Mouse (Mus musculus): ENCODE results near the gene Zfp771. TPM values are rescaled to one million over a fixed set of nuclear protein-coding genes. Genes with fewer than 3 reads are reported as not detected.

Gene Zfp771
- polyA plus RNA-seq, 1 experiment from 2014 or later, result 53.2 TPM

Other genes starting within 250 kb of the Zfp771 start
- 3.0 and 4.2 TPM in 2 replicates for gene Mvp, start 229.7 kb upstream of the Zfp771 start, polyA plus RNA-seq (2014; fragmentation: Nextera tagmentation; extraction: Ambion mirVana)
- 1.1 TPM in 1 of 2 replicates, not detected in the other for gene Pagr1b, start 227.8 kb upstream of the Zfp771 start, polyA plus RNA-seq (2014; fragmentation: Nextera tagmentation; extraction: Ambion mirVana)
- gene Pagr1a, start 226.9 kb upstream of the Zfp771 start, polyA plus RNA-seq (2014; fragmentation: Nextera tagmentation; extraction: Ambion mirVana), result 99.6 and 105 TPM in 2 replicates
- gene Gm42742, start 223.2 kb upstream of the Zfp771 start, polyA plus RNA-seq (2014; fragmentation: Nextera tagmentation; extraction: Ambion mirVana), result 14.3 and 19.4 TPM in 2 replicates
- 6.2 and 6.9 TPM in 2 replicates for gene Prrt2, start 223.1 kb upstream of the Zfp771 start, polyA plus RNA-seq (2014; fragmentation: Nextera tagmentation; extraction: Ambion mirVana)
- gene Maz, start 217.2 kb upstream of the Zfp771 start, polyA plus RNA-seq (2014; fragmentation: Nextera tagmentation; extraction: Ambion mirVana), result 90.8 and 94.5 TPM in 2 replicates
- 156 and 168 TPM in 2 replicates for gene Kif22, start 201.8 kb upstream of the Zfp771 start, polyA plus RNA-seq (2014; fragmentation: Nextera tagmentation; extraction: Ambion mirVana)
- gene Zg16, start 156.9 kb upstream of the Zfp771 start, polyA plus RNA-seq (2014; fragmentation: Nextera tagmentation; extraction: Ambion mirVana), result not detected in 2 replicates
- gene AI467606, start 152.9 kb upstream of the Zfp771 start, polyA plus RNA-seq (2014; fragmentation: Nextera tagmentation; extraction: Ambion mirVana), result 1.0 and 1.1 TPM in 2 replicates
- 1.8 and 2.0 TPM in 2 replicates for gene Qprt, start 122.0 kb upstream of the Zfp771 start, polyA plus RNA-seq (2014; fragmentation: Nextera tagmentation; extraction: Ambion mirVana)
- gene Spn, start 106.5 kb upstream of the Zfp771 start, polyA plus RNA-seq (2014; fragmentation: Nextera tagmentation; extraction: Ambion mirVana), result 0.27 TPM in 1 of 2 replicates, not detected in the other
- 91.6 and 92.0 TPM in 2 replicates for gene Cd2bp2, start 48.2 kb upstream of the Zfp771 start, polyA plus RNA-seq (2014; fragmentation: Nextera tagmentation; extraction: Ambion mirVana)
- 23.9 and 28.8 TPM in 2 replicates for gene Tbc1d10b, start 35.8 kb upstream of the Zfp771 start, polyA plus RNA-seq (2014; fragmentation: Nextera tagmentation; extraction: Ambion mirVana)
- gene Mylpf, start 35.4 kb upstream of the Zfp771 start, polyA plus RNA-seq (2014; fragmentation: Nextera tagmentation; extraction: Ambion mirVana), result 87.1 and 113 TPM in 2 replicates
- 28.7 and 31.4 TPM in 2 replicates for gene Zfp553, start 11.2 kb upstream of the Zfp771 start, polyA plus RNA-seq (2014; fragmentation: Nextera tagmentation; extraction: Ambion mirVana)
- 19.6 and 22.0 TPM in 2 replicates for gene Sept1, start 11.1 kb upstream of the Zfp771 start, polyA plus RNA-seq (2014; fragmentation: Nextera tagmentation; extraction: Ambion mirVana)
- gene Dctpp1, start 16.4 kb downstream of the Zfp771 start, polyA plus RNA-seq (2014; fragmentation: Nextera tagmentation; extraction: Ambion mirVana), result 205 and 228 TPM in 2 replicates
- 78.0 and 79.2 TPM in 2 replicates for gene Sephs2, start 29.8 kb downstream of the Zfp771 start, polyA plus RNA-seq (2014; fragmentation: Nextera tagmentation; extraction: Ambion mirVana)
- 1.2 and 1.4 TPM in 2 replicates for gene Itgal, start 52.0 kb downstream of the Zfp771 start, polyA plus RNA-seq (2014; fragmentation: Nextera tagmentation; extraction: Ambion mirVana)
- gene Zfp768, start 101.3 kb downstream of the Zfp771 start, polyA plus RNA-seq (2014; fragmentation: Nextera tagmentation; extraction: Ambion mirVana), result 5.1 and 7.0 TPM in 2 replicates
- gene Zfp747, start 131.8 kb downstream of the Zfp771 start, polyA plus RNA-seq (2014; fragmentation: Nextera tagmentation; extraction: Ambion mirVana), result 9.4 and 9.8 TPM in 2 replicates
- gene 9130019O22Rik, start 142.9 kb downstream of the Zfp771 start, polyA plus RNA-seq (2014; fragmentation: Nextera tagmentation; extraction: Ambion mirVana), result 6.5 and 8.9 TPM in 2 replicates
- gene E430018J23Rik, start 149.4 kb downstream of the Zfp771 start, polyA plus RNA-seq (2014; fragmentation: Nextera tagmentation; extraction: Ambion mirVana), result 7.1 and 8.1 TPM in 2 replicates
- gene Zfp764, start 162.5 kb downstream of the Zfp771 start, polyA plus RNA-seq (2014; fragmentation: Nextera tagmentation; extraction: Ambion mirVana), result 7.5 and 7.6 TPM in 2 replicates
- gene Zfp688, start 177.8 kb downstream of the Zfp771 start, polyA plus RNA-seq (2014; fragmentation: Nextera tagmentation; extraction: Ambion mirVana), result 31.6 and 33.9 TPM in 2 replicates
- gene Zfp689, start 204.9 kb downstream of the Zfp771 start, polyA plus RNA-seq (2014; fragmentation: Nextera tagmentation; extraction: Ambion mirVana), result 11.7 and 16.4 TPM in 2 replicates
- 55.5 and 71.8 TPM in 2 replicates for gene Prr14, start 215.3 kb downstream of the Zfp771 start, polyA plus RNA-seq (2014; fragmentation: Nextera tagmentation; extraction: Ambion mirVana)
- 15.4 and 17.1 TPM in 2 replicates for gene Fbrs, start 234.9 kb downstream of the Zfp771 start, polyA plus RNA-seq (2014; fragmentation: Nextera tagmentation; extraction: Ambion mirVana)

All from neural tube, embryonic 11.5 days (tissue).